Mouse (Mus musculus) ovary, postnatal 14 days (tissue): ENCODE measurements around the gene Mup6.
A peak's percentile ranks its signal among the peaks of the same experiment; 100 is the strongest.
"Not testable (repeated sequence)": the region's sequence is repeated elsewhere in the genome, so short reads cannot be mapped to it uniquely, and the experiment has no call there.

Experiments
- DNase-seq: peaks from one replicate; pipeline ENCODE4 v3.0.0; 2022; ENCODE audit warnings: low spot score

Gene Mup6

DNA sequence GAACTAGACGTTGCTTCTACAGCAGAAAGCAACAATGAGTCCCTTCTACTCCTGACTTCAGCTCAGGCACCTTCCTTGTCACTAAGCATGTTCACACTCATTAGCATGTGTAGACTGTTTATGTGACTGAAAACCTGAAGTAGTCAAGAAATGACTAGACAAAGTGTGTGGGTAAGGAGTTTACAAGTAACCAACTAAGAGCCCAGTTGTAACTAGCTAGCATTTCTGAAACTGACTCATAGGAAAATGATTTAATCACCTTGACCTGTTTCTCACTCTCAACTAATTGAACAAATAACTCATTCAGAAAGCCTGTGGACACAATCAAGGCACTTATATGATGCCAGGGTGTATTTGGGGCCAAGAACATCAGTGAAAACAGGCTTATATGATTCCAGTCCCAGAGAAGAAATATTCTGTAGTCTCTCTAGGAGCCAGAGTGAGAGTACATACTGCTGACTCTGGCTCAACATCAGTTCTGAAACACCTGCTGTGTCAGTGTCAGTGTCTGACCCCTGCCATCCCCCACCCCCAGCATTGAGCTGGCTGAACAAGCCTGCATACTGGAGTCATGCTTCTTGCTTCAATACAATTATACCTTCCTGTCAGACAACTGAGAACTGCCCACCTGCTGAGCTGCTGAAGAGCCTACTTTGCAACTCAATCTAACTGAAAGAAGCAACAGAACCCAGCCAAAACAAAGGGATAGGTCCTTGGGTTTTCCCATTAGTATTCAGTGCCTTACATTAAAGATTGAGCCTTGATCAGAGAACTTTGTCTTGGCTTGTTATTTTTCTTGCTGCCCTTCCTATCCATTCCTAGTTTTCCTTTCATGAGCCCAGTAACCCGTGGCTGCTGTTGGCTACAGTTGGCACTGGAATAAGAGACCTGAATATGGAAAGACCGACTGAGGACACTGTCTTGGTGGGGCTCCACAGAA lies at the start of gene Mup6:
Gene Mup6 (plus strand): TSS at position 890 of the 940 bp plus-strand sequence.
- DNase-seq = no peak

DNA sequence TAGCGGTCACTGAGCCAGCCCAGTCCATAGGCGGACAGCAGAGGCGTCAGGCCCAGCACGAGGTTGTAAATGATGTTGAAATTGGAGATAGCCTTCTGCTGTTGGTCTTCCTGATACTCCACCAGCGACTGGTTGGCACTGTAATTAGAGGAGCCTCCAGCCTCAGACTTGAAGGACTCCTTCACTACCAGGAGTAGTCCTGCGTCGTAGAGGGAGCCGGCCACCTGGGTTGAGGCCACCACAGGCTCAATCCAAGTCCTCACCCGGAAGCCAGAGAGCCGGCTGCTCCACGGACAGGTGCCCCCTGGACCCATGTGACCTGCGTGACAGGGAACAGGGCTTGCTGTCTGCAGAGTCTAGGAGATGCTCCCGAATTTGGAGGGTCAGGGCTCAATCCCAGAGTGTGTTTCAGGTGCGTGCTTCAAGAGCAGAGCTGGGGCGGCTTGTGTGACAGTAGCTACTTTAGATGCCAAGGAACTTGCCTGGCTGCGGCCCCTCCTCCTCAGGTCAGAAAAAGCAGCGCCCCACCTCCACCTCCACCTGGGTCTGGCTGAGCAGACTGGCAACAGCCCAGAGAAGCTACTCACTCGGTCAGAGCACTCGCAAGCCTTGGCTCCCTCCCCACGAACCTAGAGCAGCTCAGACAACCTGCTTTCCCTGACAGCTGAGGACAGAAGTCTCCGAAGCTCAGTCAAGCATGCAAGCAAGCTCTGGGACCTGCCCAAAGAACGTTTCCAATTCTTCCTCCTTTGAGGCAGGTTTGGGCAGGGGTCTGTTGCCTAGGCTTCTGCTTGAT lies 49.3 kb upstream of the Mup6 start, which contains the start of gene Slc46a2:
Gene Slc46a2 (minus strand): TSS at position 449 of the 796 bp plus-strand sequence.
- no peak for DNase-seq

DNA sequence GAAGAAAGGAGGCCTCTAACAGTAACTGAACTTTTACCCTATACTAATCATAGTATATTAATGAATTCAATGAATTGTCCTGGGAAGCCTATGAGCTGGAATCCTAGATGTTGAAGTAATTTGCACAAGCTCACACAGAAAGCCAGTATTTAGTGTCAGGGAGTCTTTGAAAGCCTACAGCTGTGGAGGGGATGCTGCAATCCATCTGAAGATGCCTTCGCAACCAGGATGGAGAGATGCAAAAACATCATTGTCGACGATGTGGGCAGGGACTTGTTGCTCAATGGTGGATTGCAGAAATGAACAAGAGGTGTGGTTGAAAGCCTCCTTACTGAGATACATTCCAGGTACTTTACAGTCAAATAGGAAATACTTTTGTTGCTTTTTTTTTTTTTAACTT lies 46.1 kb upstream of the Mup6 start:
- DNase-seq = no peak

DNA sequence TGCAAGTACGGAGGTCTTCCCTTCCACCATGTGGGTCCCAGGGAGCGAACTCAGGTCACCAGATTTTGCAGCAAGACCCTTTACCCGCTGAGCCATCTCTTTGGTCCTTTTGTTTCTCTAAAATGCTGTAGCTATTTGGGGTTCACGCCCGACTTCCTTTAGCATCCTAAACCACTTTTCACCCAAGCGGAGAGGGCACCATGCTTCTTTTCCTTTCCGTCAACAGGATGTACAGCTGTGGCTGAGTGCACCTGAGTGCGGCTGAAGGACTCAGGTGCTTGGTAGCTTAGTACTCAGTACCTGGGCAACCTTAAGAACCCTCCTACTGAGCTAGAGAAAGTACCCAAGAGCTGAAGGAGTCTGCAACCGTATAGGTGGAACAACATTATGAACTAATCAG lies 39.0 kb upstream of the Mup6 start:
- no peak for DNase-seq

DNA sequence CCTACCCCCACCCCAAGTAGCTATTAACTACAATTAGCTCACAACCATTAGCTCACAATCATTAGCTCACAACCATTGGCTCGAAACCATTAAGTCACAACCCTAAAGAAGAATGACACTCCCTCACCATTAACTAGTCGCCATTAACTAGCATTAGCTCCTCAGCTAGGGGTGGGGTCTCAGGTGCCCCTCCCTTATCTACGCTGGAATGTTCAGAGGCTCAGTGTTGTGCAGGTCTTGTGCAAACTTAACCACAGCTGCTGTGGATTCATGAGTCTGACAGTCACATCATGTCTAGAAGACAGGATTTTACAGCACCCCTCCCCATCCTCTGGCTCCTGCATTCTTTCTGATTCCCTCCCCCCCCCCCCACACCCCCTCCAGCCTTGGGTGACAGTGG lies 36.4 kb upstream of the Mup6 start:
- DNase-seq = no peak

DNA sequence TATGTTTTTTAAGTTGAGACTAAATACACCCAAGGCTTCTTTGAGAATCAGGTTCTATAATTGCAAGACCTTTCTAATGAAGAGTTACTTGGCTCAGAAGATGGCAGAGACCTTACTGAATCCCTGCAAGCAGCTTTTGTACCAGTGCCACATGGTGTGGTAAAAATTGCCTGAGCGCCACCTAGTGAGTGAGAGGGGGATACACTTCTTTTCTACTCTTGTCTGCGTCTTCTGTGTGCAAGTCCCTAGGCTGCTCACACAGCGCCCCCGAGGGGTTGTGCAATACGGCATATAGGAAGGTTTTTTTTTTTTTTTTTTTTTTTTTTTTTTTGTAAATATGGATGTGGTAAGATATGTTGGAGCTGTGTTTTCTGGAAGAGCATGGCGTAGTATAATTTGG lies 35.7 kb upstream of the Mup6 start:
- DNase-seq = peak; percentile 40

DNA sequence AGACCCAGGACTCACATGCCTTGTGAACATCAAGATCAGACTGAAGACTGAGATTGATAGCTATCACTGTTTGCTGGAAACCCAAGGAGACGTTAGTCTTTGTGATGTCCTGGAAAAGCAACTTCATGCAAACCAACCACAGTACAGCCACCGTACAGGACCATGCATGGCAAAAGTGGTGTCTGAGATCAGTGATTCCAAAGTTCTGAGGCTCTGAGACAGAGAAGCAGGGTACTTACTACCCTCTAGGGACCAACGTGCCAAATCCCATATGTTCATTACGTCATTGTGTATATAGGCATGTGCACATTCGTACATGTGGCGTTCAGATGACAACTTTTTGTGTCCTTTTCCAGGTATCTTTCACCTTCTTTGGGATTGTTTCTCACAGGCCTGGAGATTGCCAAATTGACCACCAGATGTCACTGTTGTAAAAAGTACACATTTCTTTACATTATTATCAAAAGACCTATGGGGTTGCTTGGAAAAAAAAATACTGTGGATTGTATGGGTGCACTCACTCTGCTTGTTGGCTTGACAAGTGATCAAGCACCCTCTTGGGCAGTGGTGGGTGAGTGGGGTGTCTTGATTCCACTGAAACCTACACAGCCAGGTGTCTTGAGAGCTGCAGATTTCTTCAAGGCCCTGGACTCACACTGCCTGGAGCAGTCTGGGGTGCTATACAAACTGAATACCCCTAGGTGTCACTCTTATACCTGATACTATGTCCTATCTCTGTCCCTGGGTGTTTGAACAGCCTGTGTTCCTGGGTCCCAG lies 31.4 kb upstream of the Mup6 start:
- no peak for DNase-seq

DNA sequence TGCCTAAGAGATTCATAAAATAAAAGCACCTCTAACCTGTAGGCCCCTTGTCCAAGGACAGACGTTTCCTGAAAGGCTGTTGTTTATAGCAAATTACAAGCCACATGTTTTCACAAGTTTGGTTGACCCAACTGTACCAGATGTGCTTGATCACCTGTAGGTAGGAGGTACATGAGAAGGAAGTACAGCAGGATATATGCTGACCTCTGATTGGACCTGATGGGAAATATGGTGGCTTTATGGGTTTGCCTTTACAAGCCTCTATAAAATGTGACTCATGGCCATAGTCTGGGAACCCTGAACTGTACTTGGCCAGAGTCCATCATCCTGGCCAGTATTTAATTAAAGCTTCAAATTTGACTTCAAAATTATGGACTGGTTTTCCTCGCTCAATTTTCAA lies 26.6 kb upstream of the Mup6 start:
- no peak for DNase-seq

DNA sequence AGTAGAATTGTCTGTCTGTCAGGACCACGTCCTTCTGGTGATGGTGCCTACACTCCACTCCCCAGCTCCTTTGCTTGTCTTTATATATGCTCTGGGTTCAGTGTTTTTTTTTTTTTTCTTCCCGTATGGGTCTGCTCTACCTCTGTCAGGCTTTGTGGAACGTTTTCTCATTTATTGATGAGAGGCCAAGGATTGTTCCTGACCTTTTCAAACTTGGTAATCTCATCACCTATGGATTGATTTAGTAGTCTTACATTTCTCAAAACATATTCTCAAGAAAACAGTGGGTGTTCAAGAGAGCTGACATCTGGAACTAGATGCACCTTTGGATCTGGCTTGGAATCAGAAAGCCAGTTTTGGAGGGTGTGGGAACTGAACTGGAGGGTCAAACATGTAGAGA lies 3.5 kb upstream of the Mup6 start, which contains the start of gene Mup4:
Gene Mup4 (minus strand): TSS at position 101 of the 400 bp plus-strand sequence.
- DNase-seq = no peak

DNA sequence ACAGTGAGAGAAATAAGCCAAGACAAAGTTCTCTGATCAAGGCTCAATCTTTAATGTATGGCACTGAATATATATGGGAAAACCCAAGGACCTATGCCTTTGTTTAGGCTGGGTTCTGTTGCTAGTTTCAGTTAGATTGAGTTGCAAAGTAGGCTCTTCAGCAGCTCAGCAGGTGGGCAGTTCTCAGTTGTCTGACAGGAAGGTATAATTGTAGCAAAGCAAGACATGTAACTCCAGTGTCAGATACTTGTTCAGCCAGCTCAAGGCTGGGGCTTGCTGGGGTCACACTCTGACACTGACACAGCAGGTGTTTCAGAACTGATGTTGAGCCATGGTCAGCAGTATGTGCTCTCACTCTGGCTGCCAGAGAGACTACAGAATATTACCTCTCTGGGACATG lies 33.8 kb downstream of the Mup6 start:
- DNase-seq = not testable (repeated sequence)

DNA sequence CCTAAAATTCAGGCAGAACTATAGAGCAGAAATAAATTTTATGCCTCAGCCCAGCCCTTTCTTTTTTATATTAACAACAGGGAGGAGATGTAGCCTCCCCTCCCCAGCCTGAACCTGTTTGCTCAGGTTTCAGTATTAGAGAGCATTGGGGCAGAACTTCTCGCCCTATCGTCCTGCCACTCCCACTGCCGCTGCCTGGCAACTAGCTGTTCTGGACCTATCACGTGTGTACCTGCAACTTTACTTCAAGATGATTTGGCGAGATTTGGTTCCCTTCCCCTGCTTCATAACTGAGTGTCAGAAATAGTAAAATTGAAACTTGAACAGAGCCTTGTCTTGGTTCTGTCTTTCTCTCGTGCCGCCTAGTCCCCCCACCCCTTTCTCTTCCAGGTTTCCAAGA lies 56.0 kb downstream of the Mup6 start:
- DNase-seq = not testable (repeated sequence)

DNA sequence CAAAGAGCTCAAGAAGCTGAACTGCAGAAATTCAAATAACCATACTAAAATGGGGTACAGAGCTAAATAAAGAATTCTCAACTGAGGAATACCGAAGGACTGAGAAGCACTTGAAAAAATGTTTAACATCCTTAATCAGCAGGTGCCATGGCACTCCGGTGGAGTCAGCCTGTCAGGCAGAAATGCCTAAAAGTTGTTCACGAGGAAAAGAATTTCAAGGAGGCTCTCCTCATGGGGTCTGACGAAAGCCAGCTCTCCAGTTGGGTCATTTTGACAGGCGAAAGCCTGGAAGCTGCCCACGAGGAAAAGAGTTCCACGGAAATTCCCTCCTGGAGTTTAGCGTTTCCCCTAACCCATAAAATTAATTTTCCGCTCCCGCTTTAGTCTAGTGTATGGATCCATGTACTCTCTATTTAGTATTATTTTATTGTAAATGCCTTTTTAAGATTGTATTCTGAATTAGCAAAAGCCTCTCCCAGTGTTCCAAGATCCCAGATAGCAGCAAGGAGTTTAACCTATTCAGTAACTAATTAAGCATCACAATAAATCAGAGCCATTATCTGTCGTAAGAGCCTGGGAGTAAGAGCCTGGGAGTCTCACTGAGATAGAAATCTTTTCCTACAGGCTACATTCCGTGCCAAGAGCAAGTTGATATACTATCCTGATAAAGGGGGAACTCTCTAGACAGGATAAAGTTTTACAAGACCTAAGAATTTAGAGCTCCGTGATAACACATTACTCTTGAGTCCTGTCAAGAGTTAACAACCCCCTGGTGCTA lies 65.4 kb downstream of the Mup6 start:
- DNase-seq = not testable (repeated sequence)
